Mouse (Mus musculus) hindbrain, embryonic 14.5 days (tissue): ENCODE results near the gene Mrpl34. TPM values are rescaled to one million over a fixed set of nuclear protein-coding genes. Genes with fewer than 3 reads are reported as not detected.

ENCODE experiments used
- ATAC-seq: fragments of 200-750 bp; cut with Nextera tagmentation; 2 replicates; pipeline ENCODE4 v1.8.0; 2017; ENCODE audit warnings: moderate number of reproducible peaks, mild to moderate bottlenecking, moderate TSS enrichment, moderate library complexity; ENCODE audit not compliant: low FRiP score
- DNase-seq: peaks from one replicate; pipeline ENCODE4 v3.0.0-alpha.2; 2015; ENCODE audit warnings: low spot score
- H3K27ac ChIP-seq: fragments of 300-500 bp; sonication (generic); 2 replicates; pipeline ENCODE4 v1.5.1; 2014; ENCODE audit warnings: mild to moderate bottlenecking, moderate library complexity
- H3K27me3 ChIP-seq: fragments of 300-500 bp; sonication (generic); 2 replicates; pipeline ENCODE4 v1.6.1; 2014; ENCODE audit warnings: mild to moderate bottlenecking, low read length, mixed read lengths; ENCODE audit not compliant: control insufficient read depth, insufficient read depth
- H3K36me3 ChIP-seq: fragments of 300-500 bp; sonication (generic); replicated peaks from 2 replicates; pipeline ENCODE4 v1.6.1; 2014; ENCODE audit not compliant: control insufficient read depth, insufficient read depth
- H3K4me1 ChIP-seq: fragments of 300-500 bp; sonication (generic); replicated peaks from 2 replicates; pipeline ENCODE4 v1.6.1; 2014; ENCODE audit warnings: antibody characterized with exemption, low read length, mixed read lengths; ENCODE audit not compliant: control insufficient read depth, insufficient read depth
- H3K4me2 ChIP-seq: fragments of 300-500 bp; sonication (generic); replicated peaks from 2 replicates; pipeline ENCODE4 v1.6.1; 2014; ENCODE audit warnings: mild to moderate bottlenecking, moderate library complexity
- H3K4me3 ChIP-seq: fragments of 300-500 bp; sonication (generic); replicated peaks from 2 replicates; pipeline ENCODE4 v1.5.1; 2014; ENCODE audit warnings: mild to moderate bottlenecking, low read length
- H3K9ac ChIP-seq: fragments of 300-500 bp; sonication (generic); 2 replicates; pipeline ENCODE4 v1.6.1; 2014
- H3K9me3 ChIP-seq: fragments of 300-500 bp; sonication (generic); 2 replicates; pipeline ENCODE4 v1.6.1; 2016; ENCODE audit warnings: low read length; ENCODE audit not compliant: control insufficient read depth
- WGBS: fragments of 180-500 bp; shearing (Covaris S2); extraction: QIAGEN DNeasy Blood & Tissue Kit; methylation state at CpG from one replicate; pipeline ENCODE4 v1.1.7; 2014; 5-methylcytosine and 5-hydroxymethylcytosine counted together
- polyA plus RNA-seq: library from polyadenylated mRNA; unstranded; fragments of >200 nt; fragmentation: Nextera tagmentation; extraction: Ambion mirVana; gene quantifications from 2 replicates; pipeline ENCODE4 v1.2.1, GENCODE M21; 2014

The Mrpl34 gene
- polyA plus RNA-seq, 1 experiment from 2014 or later = 195 TPM

DNA sequence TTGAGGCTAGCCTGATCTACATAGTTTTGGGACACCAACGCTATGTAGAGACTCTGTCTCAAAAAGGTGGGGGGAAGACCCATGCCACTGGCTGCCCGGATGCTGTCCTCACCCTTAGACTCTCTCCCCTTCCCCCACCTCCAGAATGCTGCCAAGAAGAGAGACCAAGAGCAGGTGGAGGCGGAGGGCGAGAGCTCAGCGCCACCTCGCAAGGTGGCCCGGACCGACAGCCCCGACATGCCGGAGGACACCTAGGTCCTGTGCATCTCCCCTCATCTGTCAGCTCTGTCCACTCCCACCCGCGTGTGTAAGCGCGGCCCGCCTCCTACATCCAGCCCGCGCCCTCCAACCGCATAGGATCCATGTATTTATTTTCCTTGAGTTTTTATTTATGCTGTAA, 9.6 kb downstream of the Mrpl34 start:
- Histone ChIP-seq H3K4me1 (peaks cover 21% of the 10 kb centered on the region), H3K27me3 (no peaks in the 10 kb centered on the region), H3K36me3 (peaks cover 62% of the 10 kb centered on the region), H3K27ac (no peak overlapping the region), H3K9me3 (no peaks in the 10 kb centered on the region), H3K4me2 (no peak overlapping the region), H3K9ac (no peak overlapping the region), H3K4me3 (no peak overlapping the region)
- 92% methylated on average over 18 of the region's 18 CpGs for WGBS
- ATAC-seq (no peak), DNase-seq (no peak)

DNA sequence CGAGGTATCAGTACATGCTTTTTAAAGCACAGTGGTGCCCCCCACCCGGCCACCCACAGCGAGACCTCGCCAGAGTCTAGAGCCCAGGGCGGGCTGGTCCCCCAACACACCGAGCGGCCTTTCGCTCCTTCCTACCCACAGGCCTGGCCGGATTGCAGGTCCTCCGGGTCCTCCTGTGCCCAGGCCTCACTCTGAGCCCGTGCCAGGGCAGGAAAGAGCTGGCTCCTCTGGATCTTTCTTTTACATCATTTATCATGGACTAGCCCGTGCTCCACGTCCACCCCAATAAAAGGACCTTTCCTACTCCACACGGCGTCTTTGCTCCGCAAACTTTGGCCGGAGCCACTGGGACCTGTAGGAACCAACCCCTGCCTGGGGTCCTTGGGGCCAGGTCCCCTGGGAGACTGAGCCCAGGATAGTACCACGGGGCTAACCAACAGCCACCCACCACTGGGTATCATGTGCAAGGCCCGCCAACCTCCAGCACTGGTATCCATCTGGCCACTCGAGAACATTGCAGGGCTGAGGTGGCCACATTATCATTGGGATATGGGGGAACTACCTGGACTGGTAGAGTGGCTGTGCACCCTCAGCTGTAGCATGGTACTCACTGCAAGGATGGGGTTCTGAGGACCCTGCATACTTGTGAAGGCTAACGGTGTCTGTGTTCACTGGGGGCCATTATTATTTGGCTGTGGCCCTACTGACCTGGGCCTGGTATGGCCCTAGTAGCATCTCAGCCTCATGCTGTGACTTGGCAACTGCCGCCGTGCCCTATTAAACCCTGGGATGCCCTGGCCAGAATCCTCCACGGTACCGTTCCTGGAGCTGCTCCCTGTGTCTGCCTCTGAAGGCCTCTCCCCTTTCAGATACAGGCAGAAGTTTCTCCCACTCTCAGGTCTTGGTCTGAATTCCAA, 10.3 kb downstream of the Mrpl34 start:
- WGBS = 88% methylated on average over 25 of the region's 25 CpGs
- Histone ChIP-seq H3K9ac (no peak overlapping the region), H3K4me3 (no peak overlapping the region), H3K27me3 (no peaks in the 10 kb centered on the region), H3K4me2 (no peak overlapping the region), H3K36me3 (peaks cover 69% of the 10 kb centered on the region), H3K9me3 (no peaks in the 10 kb centered on the region), H3K4me1 (peaks cover 18% of the 10 kb centered on the region), H3K27ac (no peak overlapping the region)
- ATAC-seq (peak; percentile 3; the same call in 1 of the 2 replicates), DNase-seq (no peak)

- peaks cover 12% of the 10 kb centered on the region for H3K4me1 ChIP-seq
- H3K9ac ChIP-seq = peak overlapping the region; percentile 70
- no peaks in the 10 kb centered on the region for H3K27me3 ChIP-seq
- H3K36me3 ChIP-seq = peaks cover 73% of the 10 kb centered on the region
- H3K4me2 ChIP-seq = peak overlapping the region; percentile 73
- H3K27ac ChIP-seq = peak overlapping the region; percentile 89
- no peaks in the 10 kb centered on the region for H3K9me3 ChIP-seq
- DNase-seq = peak; percentile 38
- peak overlapping the region; percentile 49 for H3K4me3 ChIP-seq
- no peak for ATAC-seq
- WGBS = 32% methylated on average over 4 of the region's 4 CpGs
These were observed 10.9 kb downstream of the Mrpl34 start for GRCm38 (mm10) chr8:71475702-71476075.

GRCm38 (mm10) chr8:71476099-71476940, 11.6 kb downstream of the Mrpl34 start:
- Histone ChIP-seq H3K27ac (peak overlapping the region; percentile 89), H3K4me1 (peaks cover 9% of the 10 kb centered on the region), H3K4me2 (peak overlapping the region; percentile 73), H3K9ac (peak overlapping the region; percentile 70), H3K27me3 (no peaks in the 10 kb centered on the region), H3K36me3 (peaks cover 73% of the 10 kb centered on the region), H3K4me3 (peak overlapping the region; percentile 49), H3K9me3 (no peaks in the 10 kb centered on the region)
- peak; percentile 78 for DNase-seq
- WGBS = under 1% methylated on average over 94 of the region's 121 CpGs
- peak; percentile 68 for ATAC-seq

- H3K4me3 ChIP-seq = peak overlapping the region; percentile 49
- H3K9me3 ChIP-seq = no peaks in the 10 kb centered on the region
- peaks cover 73% of the 10 kb centered on the region for H3K36me3 ChIP-seq
- peak overlapping the region; percentile 89 for H3K27ac ChIP-seq
- DNase-seq (no peak), ATAC-seq (no peak)
- H3K27me3 ChIP-seq = no peaks in the 10 kb centered on the region
- peak overlapping the region; percentile 73 for H3K4me2 ChIP-seq
- H3K4me1 ChIP-seq = peaks cover 9% of the 10 kb centered on the region
- WGBS = 43% methylated on average over 14 of the region's 14 CpGs
- H3K9ac ChIP-seq = peak overlapping the region; percentile 70
These were observed 12.6 kb downstream of the Mrpl34 start for GRCm38 (mm10) chr8:71477196-71477845.

- Histone ChIP-seq H3K9me3 (no peaks in the 10 kb centered on the region), H3K27ac (no peak overlapping the region), H3K9ac (no peak overlapping the region), H3K4me3 (no peak overlapping the region), H3K4me2 (no peak overlapping the region), H3K27me3 (no peaks in the 10 kb centered on the region), H3K4me1 (peaks cover 9% of the 10 kb centered on the region), H3K36me3 (peaks cover 63% of the 10 kb centered on the region)
- DNase-seq = no peak
- 96% methylated on average over 11 of the region's 11 CpGs for WGBS
- ATAC-seq = no peak
These were observed 14.2 kb downstream of the Mrpl34 start for GRCm38 (mm10) chr8:71478943-71479342.

DNA sequence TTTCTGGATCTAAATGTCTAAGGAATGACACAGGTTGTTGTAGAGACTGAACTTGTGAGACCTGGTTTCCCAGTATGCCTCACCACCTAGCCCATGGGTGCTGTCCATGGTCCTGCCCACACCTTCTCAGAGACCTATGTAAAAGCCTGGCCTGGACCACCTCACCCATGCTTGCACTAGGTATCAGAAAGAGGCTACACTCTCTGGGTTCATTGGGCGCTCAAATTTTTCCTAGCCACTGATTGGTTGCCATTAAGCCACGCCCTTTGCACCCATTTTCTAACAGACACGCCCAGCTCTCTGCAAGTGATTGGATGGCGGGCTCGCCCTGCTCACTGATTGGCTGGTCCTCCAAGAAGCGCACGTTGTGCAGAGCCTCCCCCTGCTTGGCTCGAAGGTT, 19.2 kb downstream of the Mrpl34 start:
- no peak overlapping the region for H3K9ac ChIP-seq
- H3K4me2 ChIP-seq = no peak overlapping the region
- DNase-seq (no peak), ATAC-seq (no peak)
- H3K4me1 ChIP-seq = peaks cover 19% of the 10 kb centered on the region
- peaks cover 40% of the 10 kb centered on the region for H3K36me3 ChIP-seq
- no peaks in the 10 kb centered on the region for H3K9me3 ChIP-seq
- H3K27ac ChIP-seq = no peak overlapping the region
- H3K4me3 ChIP-seq = no peak overlapping the region
- WGBS = 54% methylated on average over 8 of the region's 8 CpGs
- no peaks in the 10 kb centered on the region for H3K27me3 ChIP-seq

DNA sequence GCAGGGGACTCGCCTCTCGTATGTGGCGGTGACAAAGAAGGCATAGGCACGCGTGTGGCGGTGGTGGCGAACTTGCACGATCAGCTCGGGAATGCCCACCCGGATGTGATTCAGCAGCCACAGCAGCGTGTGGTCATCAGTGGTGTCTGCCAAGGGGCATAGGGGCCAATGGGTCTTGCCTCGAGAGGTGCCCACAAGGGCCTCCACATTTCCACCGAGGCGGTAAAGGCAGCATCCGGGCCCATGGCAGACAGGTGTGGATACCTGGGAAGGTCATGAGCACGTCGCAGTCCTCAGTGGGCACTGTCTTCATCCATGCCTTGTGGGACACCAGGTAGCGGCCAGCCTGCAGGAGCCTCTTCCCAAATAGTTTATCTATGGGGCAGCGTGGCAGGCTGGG, 20.0 kb downstream of the Mrpl34 start:
- Histone ChIP-seq H3K36me3 (peaks cover 32% of the 10 kb centered on the region), H3K9ac (peak overlapping the region; percentile 99), H3K4me3 (peak overlapping the region; percentile 90), H3K27me3 (no peaks in the 10 kb centered on the region), H3K4me1 (peaks cover 26% of the 10 kb centered on the region), H3K9me3 (no peaks in the 10 kb centered on the region), H3K27ac (no peak overlapping the region), H3K4me2 (peak overlapping the region; percentile 84)
- ATAC-seq (no peak), DNase-seq (no peak)
- 92% methylated on average over 19 of the region's 19 CpGs for WGBS
